Mouse (Mus musculus) gastrocnemius, postnatal 4 days (tissue): ENCODE results near the gene Mxd3. TPM values are rescaled to one million over a fixed set of nuclear protein-coding genes. Genes with fewer than 3 reads are reported as not detected.

ENCODE experiments used
- DNase-seq, 2 experiments: peaks; one replicate each; pipeline ENCODE4 v3.0.0; 2021 to 2022; ENCODE audit warnings: low spot score in 2 of 2, mixed read lengths in 2 of 2
- long read RNA-seq, 2 experiments: library from polyadenylated mRNA; stranded (forward); transcript quantifications; one replicate each; pipeline ENCODE4 v2.0.0; 2021
- total RNA-seq, 2 experiments: library from RNA; stranded (reverse); gene quantifications; 2 replicates each; pipeline ENCODE4 v1.2.3; 2021

The Mxd3 gene
- 10 to 100 TPM; 15.3 to 18.7 TPM for total RNA-seq
- long read RNA-seq, experiment 1, transcript Mxd3-201 (6 exons, 1,327 nt): major isoform, 10 of 13 reads
- long read RNA-seq, experiment 1, partial matches to known transcripts: 1 of 13 reads
- long read RNA-seq, experiment 1, other reads (novel, unspliced or antisense): 2 of 13 reads
- long read RNA-seq, experiment 2, transcript Mxd3-201 (6 exons, 1,327 nt): major isoform, 15 of 18 reads
- long read RNA-seq, experiment 2, partial matches to known transcripts: 2 of 18 reads
- long read RNA-seq, experiment 2, other reads (novel, unspliced or antisense): 1 of 18 reads

DNA sequence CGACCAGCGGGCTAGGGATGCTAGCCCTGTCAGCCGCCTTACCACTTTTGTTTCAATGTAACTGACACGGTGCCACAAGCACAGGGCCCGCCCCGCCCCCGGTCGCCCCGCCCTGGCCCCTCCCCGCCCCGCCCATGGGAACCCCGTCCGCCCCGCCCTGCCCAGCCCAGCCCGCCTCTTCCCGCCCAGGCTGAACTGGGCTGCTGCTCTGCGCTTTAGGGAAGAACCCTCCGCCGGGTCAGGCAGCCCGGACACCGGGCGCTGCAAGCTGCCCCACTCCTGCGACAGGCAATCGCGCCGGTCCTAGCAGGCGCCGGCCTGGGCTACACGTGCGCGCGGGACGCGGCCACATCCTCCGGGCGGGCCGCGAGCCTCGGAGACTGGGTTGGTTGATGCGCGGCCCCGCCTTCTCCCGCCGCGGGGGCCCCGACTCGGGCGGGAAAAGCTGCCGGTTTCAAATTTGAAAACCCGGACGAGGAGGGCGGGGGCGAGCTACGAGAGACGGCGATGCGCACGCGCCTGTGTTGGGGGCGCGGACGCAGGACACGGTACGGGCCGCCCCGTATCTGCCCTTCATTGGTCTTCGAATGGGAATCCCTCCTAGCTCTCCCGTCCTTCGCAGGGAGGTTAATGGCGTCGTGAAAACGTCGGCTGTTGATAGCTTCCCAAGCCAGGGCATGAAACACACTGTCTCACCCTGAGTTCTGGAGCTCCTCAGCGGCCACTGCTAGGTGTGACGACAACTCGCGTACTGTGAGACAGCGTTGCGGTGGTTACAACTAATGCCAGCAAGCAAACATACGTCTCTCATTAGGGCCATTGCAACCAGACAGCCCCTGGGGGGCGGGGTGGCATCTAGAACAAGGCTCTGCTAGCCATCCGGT, at the start of gene Mxd3:
Gene Mxd3, minus strand, starts transcription at position 141 of the 884 bp plus-strand sequence.
- DNase-seq: peak; percentile 75 to 88

DNA sequence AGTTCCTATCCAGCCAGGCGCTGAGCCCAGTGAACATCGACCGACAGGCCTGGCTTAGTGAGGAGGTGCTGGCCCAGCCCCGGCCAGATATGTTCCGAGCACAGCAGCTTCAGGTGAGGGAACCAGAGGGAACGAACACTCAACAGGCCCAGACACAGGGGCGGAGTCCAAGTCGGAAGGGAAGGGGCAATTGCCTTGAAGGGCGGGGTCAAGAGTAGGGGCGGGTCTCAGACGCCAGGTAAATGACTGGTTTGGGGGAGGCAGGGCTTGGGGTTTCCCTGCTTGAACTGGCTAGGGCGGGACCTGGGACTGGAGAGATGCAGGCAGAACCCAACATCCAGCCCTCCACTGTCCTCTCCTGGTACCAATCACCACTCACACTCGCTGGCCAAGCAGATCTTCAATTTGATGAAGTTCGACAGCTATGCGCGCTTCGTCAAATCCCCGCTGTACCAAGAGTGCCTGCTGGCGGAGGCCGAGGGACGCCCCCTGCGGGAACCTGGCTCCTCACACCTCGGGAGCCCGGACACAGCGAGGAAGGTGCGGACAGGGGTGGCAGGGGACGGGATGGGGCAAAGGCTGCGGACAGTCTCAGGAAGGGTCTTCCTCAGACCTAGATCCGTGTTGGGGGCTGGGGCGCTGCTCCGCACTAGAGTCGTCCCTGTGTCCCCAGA, 49.4 kb upstream of the Mxd3 start:
- DNase-seq: no peak

DNA sequence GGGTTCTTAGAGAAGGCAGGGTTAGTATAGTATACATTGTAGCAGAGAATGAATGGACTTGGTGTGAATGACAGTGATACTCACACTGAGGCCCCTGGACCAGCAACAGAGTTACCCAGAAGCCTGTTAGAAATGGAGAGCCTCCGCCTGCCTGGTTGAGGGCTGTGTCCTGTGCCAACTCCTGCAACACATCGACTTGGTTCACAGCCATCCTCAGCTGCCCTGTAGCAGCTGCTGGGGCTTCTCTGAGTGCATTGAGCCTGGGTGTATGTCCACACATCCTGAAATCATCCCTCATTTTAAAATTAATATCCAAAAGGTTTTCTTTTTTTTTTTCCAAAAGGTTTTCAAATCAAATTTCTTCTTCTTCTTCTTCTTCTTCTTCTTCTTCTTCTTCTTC, 46.3 kb upstream of the Mxd3 start:
- no peak for DNase-seq

DNA sequence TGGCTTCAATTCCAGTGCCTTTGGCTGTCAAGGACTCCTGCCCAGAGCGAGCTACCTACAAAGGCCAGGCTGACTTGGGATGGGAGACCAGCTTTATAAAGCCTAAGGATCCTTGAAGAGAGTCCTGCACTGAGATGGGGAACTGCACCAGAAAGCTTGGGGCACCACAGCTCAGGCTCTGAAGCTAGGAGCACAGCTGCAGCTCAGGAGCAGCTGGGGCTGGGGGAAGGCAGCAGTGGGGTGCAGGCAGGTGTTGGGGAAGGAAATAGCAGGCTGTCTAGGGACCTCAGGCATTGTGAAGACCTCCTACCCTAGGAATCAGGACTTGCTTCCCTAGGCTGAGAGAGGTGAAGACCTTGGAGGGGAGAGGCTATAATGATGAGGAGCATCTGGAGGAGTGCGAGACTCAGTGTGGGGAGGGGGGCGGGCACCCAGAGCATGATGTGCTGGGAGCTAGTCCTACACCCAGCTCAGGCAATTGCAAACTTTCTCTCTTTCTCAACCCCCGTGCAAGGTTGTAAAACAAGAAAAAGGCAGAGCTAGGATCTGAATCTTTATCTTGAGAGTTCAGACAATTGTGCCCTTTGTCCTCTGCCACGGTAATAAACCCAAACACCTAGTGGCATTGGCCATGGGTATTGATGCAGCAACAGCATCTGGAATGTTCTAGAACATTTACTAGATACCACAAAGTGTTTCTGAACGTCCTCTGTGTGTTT, 44.7 kb upstream of the Mxd3 start:
- DNase-seq: no peak

DNA sequence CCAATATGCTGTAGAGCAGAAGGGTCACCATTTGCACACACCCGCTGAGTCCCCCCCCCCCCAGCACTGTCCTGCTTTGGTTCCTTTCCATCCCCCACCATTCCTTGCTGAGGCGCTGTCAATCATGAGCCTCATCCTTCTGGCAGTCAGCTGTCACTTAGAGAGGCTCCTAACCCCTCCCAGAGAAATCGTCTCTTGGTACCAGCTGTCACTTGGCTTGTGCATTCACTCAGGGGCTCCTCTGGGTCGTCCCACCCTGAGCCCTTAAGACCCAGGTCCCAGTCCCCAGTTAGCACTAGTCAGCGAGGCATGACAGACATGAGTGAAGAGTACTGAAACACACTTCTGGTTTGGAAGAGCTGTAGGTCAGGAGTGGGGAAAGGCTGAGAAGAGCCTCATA, 42.1 kb upstream of the Mxd3 start:
- DNase-seq: no peak

DNA sequence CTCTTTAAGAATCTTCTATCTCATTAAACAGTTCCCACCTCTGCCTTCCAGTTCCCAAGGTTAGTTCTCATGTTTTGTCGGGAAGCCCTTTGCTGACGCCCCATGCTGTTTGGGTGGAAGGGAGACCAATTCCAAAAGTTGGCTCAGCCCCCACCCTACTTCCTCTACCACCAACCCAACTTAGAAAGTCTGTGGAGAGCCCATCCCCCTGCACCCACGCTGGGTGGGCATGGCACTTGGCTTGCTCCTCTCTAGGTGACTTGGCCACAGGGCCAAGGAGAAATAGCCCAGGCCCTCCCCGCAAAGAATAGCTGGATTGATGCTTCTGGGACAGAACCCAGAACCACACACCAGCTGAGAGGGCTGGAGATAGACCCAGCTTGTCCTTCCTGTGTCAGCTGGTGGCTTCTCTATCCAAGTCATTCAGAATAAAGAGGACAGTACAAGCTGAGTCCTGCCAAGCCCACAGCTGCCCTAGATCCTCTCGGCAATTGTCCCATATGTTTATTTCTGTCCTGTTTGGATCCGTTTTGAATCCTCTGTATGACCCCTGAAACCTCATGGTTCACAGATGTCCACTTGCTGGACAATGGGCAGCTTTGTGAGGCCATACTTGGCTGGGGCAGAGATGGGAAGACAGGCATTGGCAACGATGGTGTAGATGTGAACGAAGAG, 41.5 kb upstream of the Mxd3 start:
- no peak for DNase-seq

DNA sequence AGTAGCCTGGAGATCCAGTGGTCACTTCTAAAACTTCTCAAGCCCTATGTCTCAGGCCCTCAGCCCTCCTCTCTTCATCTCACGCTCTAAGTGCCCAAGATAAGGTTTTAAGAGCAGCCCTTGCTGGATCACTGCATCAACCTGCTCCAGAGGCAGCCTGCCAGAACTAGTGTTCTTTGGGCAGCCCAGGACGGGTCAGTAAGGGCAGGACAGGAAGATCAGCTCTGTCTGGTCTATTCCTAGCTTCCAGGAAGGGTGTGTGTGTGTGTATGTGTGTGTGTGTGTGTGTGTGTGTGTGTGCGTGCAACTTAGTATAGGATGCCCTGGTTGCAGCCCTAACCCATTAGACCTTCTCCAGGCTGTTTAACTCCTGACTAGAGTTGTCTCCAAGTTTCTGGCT, 40.6 kb upstream of the Mxd3 start:
- DNase-seq: no peak

DNA sequence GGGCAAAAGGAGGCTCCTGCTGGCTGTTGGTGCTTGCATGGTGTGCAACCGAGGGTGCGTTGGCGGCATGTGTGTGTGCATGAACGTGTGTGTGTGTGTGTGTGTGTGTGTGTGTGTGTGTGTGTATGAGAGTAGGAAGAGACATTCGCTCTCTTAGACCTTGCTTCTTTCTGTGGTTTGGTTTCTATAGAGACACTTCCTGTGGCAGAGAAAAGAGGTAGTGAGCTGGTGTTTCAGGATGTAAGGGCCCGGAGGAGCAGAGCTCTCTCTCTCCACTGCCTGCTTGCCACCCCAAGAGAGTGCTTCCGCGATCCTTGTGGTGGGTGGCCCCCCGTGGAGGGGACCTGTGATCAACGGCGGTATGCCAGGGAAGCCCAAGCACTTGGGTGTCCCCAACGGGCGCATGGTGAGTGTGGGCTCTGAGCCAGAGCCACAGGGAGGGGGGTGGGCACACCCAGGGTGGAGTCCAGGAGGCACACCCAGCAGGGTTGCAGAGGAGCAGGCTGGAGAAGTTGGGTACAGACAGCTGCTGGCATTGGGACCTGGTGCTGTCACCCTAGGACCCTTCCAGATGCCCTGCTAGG, 40.0 kb upstream of the Mxd3 start, which contains the start of gene Rgs14:
Gene Rgs14, plus strand, starts transcription at position 202 of the 584 bp plus-strand sequence.
- DNase-seq: no peak

DNA sequence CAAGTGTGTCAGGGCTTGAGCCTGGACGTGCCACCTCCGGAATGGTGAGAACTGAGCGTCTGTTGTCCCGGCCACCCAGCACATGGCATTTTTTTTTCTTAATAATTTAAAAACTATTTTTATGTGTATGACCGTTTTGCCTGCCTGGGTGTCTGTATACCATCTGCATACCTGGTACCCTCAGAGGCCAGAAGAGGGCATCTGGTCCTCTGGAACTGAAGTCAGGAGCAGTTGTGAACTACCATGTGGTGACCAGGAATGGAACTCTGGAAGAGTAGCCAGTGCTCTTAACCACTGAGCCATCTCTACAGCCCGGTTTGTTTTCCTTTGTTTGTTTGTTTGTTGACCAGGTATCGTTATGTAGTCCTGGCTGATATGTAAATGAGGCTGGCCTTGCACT, 38.8 kb upstream of the Mxd3 start:
- no peak for DNase-seq

DNA sequence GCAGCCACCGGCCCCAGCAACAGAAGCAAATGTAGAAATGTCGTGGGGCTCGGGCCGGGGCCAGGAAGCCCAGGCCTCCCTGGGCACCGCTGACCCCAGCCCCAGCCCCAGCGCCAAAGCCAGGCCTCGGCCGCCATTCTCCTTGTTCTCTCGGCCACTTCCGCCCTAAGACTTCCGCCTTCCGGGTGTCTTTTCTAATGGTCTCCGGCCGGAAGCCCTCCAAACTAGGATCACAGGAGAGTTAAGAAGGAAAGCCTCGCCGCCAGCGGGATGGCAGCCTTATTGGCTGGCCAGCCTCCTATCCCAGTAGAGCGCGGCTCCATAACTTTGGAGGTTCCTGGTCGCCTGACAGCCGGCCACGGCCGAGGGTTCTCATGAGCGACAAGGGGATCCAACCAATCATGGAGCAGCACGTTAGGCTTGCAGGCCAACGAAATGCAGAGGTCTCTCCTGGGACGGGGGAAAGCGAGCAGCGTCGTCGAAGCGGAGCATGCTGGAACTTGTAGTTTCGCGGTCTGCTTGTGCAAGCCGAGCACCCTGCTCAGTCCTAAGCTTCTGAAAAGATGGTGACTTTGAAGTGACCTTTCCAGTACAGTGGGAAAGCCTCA, 32.9 kb upstream of the Mxd3 start, which contains the start of gene Lman2:
Gene Lman2, minus strand, starts transcription at position 331 of the 608 bp plus-strand sequence.
- peak; percentile 85 to 95 for DNase-seq

DNA sequence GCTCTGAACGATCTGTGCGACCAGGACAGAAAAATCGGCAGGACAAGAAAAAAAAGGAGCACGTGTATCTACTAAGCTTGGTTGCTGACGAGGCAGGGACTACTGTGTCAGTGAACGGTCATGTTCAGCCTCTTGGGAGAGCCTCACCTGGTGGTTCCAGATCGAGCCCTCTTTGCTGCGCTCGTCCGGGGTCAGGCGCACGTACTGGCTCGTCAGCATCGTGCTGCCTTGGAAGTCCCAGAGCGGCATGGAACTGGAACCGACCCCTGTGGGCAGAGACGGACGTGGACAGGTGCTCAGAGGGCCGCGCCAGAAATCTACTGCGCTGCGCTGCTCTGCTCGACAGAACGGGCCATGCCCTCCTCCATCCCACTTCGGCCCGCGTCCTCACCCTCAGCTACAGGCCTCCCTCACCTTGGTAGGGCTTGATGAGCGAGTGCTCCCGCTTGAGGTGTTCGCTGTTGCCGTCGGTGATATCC, 32.4 kb upstream of the Mxd3 start:
- DNase-seq: peak in 1 of 2 experiments; percentile 48

DNA sequence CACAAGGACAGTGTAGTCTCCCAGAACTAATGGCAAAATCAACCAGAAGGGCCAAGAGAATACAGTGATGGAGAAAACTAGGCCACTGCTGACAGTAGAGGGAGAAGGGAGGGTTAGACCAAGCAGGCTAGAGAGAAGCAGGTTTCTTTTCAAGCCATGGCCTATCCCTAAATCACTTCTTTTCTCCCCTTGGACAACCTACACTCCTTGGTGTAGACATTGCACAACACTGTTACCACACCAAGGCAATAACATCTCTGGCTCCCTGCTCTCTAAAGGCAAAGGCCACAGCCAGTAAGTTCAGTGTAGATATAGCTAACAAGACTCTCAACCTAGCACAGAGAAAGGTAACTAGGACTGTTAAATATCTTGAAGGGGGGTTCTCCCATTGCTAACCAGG, 31.5 kb upstream of the Mxd3 start:
- no peak for DNase-seq

DNA sequence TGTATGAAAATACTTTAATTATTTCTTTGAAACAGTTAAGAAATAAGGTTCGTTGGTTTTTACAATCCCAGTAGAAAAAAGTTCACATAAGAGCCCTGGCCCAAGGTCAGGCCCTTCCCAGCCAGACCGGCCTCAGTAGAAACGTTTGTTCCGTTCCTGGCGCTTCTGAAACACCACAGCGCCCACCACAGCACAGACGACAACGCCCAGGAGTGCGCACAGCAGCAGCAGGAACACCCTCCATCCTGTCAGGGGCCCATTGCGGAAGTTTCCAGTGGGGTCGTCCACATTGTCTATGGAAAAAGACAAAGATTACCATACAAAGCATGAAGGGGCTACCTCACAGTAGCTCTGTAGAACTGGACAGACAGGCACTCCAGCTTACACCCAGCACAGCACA, 17.1 kb upstream of the Mxd3 start:
- DNase-seq: no peak

DNA sequence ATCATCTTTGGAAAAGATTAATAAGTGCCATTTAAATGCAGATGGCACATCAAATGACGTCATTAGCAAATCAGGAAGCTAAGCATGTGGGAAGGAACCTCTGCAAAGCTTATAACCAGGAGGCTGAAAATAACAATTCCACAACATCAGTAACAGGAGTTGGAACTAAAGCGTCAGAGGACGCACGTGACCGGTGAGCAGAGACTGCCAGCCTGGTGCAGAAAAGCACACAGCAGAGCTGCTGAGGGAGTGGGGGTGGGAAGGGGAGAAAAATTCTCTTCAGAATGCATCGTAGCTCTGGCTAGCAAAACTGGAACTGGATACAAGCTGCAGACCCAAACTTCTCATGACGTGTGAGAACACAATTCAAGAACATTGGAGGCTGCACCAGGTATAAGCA, 14.7 kb upstream of the Mxd3 start:
- DNase-seq: no peak

DNA sequence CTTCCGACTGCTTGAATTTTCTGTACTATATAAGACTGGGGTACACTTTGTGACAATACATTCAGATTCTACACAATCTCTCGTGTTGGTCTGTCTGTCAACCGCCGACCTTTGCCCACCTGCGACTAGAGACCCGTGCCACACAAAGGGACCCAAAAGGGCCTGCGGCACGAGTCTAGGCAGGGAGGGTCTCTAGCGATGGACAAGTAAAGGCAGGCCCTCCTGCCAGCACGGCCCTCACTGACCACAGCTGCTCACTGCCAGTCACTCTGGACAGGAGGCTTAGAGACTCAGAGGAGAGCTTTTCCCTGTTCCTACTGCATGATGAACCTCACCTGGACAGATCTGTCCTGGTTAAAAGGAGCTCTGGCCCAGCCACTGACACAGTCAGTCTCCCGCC, 12.8 kb upstream of the Mxd3 start:
- no peak for DNase-seq

DNA sequence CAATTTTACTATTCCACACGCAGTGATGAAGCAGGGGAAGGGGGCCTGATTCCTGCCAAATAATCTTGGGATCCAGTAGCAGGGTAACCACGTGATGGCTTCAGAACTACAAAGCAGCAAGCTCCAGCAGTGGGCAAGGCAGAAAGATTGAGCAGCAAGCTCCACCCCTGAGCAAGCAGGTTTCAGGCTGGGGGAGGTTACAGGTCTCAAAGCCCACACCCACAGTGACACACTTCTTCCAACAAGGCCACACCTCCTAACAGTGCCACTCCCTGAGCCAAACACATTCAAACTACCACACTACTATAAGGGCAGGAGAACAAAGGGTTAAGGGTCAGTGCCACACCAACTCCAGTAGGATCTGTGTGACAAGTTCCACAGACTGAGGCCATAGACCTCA, 9.6 kb upstream of the Mxd3 start:
- no peak for DNase-seq

DNA sequence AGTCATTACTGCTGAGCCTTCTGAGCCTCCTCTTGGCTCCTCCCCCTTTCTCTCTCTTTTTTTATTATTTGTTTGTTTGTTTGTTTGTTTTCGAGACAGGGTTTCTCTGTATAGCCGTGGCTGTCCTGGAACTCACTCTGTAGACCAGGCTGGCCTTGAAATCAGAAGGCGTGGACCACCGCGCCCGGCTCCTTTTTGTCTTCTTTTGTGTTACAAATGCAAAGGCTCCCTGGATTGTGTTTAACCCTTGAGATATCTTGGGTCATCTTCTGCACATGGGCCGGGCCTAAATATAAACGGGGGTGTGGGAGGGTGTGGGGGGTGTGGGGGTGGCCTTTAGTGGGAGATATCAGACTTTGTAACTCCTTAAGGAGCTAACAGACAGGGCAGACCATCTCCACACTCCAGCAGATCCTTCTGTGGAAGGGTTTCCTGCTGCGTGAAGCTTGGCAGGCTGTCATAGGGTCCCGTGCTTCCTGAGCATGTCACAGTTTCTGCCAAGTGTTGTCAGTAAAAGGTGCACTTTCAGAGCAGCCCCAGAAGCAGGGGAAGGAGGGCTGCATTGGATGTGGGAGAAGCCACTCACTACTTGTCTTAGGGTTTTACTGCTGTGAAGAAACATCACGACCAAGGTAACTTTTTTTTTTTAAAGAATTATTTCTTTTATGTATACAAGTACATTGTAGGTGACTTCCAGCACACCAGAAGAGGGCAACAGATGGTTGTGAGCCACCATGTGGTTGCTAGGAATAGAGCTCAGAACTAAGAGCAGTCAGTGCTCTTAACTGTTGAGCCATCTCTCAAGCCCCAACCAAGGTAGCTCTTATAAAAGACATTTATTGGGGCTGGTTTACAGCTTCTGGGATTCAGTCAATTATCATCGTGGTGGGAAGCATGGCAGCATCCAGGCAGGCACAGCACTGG, 8.8 kb upstream of the Mxd3 start:
- DNase-seq: no peak

DNA sequence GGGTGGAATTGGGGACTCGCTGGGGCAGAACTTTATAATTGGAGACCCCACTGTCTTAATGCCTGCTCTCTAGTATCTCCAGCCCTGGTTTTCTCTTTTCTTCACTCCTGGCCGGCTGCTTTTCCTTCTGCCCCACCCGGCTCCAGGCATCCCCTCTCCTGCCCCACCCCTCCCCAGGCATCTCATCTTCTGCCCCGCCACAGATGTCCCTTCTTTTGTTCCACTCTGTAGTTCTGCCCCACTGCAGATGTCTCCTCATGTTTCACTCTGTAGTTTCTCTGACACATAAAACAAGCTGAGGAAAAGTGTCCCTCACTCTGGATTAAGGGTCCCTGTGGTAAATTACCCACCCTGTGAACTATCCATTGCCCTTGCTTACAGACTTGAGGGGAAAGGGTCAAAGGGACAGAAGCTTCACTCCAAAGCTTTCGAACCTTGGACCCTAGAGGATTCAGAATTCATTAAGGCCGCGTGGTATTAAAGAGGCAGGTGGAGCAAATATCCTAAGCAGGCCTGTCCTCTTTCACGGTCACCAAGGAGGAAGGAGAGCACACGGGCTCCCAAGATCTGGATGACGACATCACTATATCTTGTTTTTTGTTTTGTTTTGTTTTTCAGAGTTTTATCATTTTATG, 7.8 kb upstream of the Mxd3 start:
- DNase-seq: no peak
